8 mouse cellular contexts compared by ENCODE assay signal in genomic region chr13:22050591-22051522, GRCm38 (mm10). TPM values are rescaled to one million over a fixed set of nuclear protein-coding genes. Genes with fewer than 3 reads are reported as not detected.
DNase-seq lines count a peak whose midpoint lies in the region; ATAC-seq and TF ChIP-seq lines count a peak whose summit lies in the region.

No protein-coding gene starts in this region.

- TF ChIP-seq POLR2A in lung, adult 2 months (IDR thresholded peaks at IDR 0.05; ENCODE audit: borderline replicate concordance, extremely low read depth, low read depth, low read length): peak; percentile 20; the same call in 1 of the 2 replicates

- TF ChIP-seq CTCF in G1E (IDR thresholded peaks at IDR 0.05; ENCODE audit: low read depth, low read length): 0 out of 2 replicates have a peak, but pooled peaks have one; percentile 41
- TF ChIP-seq CTCF in layer of hippocampus, adult 2 months (conservative IDR thresholded peaks at IDR 0.05): peak; percentile 76
- TF ChIP-seq CTCF in lung, adult 2 months (IDR thresholded peaks at IDR 0.05; ENCODE audit: insufficient read depth, low read length): peak; percentile 44

- ATAC-seq in G1E (ENCODE audit: extremely low read depth, insufficient number of reproducible peaks, low FRiP score, poor library complexity, severe bottlenecking): peak; percentile 94
- peak; percentile 94 for ATAC-seq in forebrain, embryonic 16.5 days
- ATAC-seq in neural tube, embryonic 15.5 days (ENCODE audit: low FRiP score): peak; percentile 96

- no peaks in the 10 kb centered on the region for H3K9me3 ChIP-seq in G1E (replicated peaks)
- no peaks in the 10 kb centered on the region for H3K9me3 ChIP-seq in forebrain, embryonic 16.5 days (ENCODE audit: control insufficient read depth, low read length)
- H3K9me3 ChIP-seq in neural tube, embryonic 15.5 days (replicated peaks): no peaks in the 10 kb centered on the region

- intact Hi-C loops in heart, postnatal 36 days (cut with DNase I): no loop called here

- H3K4me1 ChIP-seq in G1E (ENCODE audit: insufficient read depth, low read depth, low read length): peaks cover 28% of the 10 kb centered on the region
- peaks cover 7% of the 10 kb centered on the region for H3K4me1 ChIP-seq in forebrain, embryonic 16.5 days (replicated peaks; ENCODE audit: control insufficient read depth, insufficient read depth, low read length)
- no peaks in the 10 kb centered on the region; the same call in 1 of the 2 replicates for H3K4me1 ChIP-seq in lung, adult 2 months (ENCODE audit: control insufficient read depth, insufficient read depth, low read length)
- peaks cover 4% of the 10 kb centered on the region; the same call in 1 of the 2 replicates for H3K4me1 ChIP-seq in neural tube, embryonic 15.5 days

- peak overlapping the region; percentile 58 for H3K9ac ChIP-seq in forebrain, embryonic 16.5 days (replicated peaks; ENCODE audit: low read depth, low read length)
- peak overlapping the region; percentile 63 for H3K9ac ChIP-seq in neural tube, embryonic 15.5 days (replicated peaks)

- peak overlapping the region; percentile 91 for H3K27ac ChIP-seq in forebrain, embryonic 16.5 days (ENCODE audit: low read length)
- H3K27ac ChIP-seq in layer of hippocampus, adult 2 months: peak overlapping the region; percentile 79
- peak overlapping the region; percentile 87 for H3K27ac ChIP-seq in neural tube, embryonic 15.5 days (replicated peaks)

- under 1% methylated on average over 52 of the region's 52 CpGs for WGBS in forebrain, embryonic 16.5 days
- under 1% methylated on average over 52 of the region's 52 CpGs for WGBS in lung, adult 2 months
- WGBS in neural tube, embryonic 15.5 days: under 1% methylated on average over 51 of the region's 52 CpGs

- H3K36me3 ChIP-seq in G1E (replicated peaks): no peaks in the 10 kb centered on the region
- no peaks in the 10 kb centered on the region for H3K36me3 ChIP-seq in forebrain, embryonic 16.5 days (ENCODE audit: control insufficient read depth, insufficient read depth)
- no peaks in the 10 kb centered on the region for H3K36me3 ChIP-seq in neural tube, embryonic 15.5 days

- DNase-seq in G1E (ENCODE audit: low spot score): peak; percentile 76
- peak; percentile 66 for DNase-seq in cerebellum, adult 18-20 months
- DNase-seq in heart, postnatal 36 days: peak; percentile 85 to 89
- DNase-seq in layer of hippocampus, adult 2 months (ENCODE audit: low spot score in 2 of 2): peak; percentile 84 to 85
- DNase-seq in lung, adult 2 months: peak; percentile 76
- peak; percentile 97 for DNase-seq in testis, postnatal 10 days (ENCODE audit: low spot score)

- H3K4me2 ChIP-seq in forebrain, embryonic 16.5 days (ENCODE audit: low read length): peak overlapping the region; percentile 59
- peak overlapping the region; percentile 61 for H3K4me2 ChIP-seq in neural tube, embryonic 15.5 days

- H3K4me3 ChIP-seq in G1E (ENCODE audit: low read depth, low read length): peak overlapping the region; percentile 70
- peak overlapping the region; percentile 49 for H3K4me3 ChIP-seq in forebrain, embryonic 16.5 days (replicated peaks; ENCODE audit: low read length)
- peak overlapping the region; percentile 67 for H3K4me3 ChIP-seq in layer of hippocampus, adult 2 months
- H3K4me3 ChIP-seq in lung, adult 2 months (replicated peaks; ENCODE audit: extremely low read depth, low read depth, low read length): peak overlapping the region; percentile 76
- H3K4me3 ChIP-seq in neural tube, embryonic 15.5 days (replicated peaks): peak overlapping the region; percentile 50

- H3K27me3 ChIP-seq in G1E (ENCODE audit: insufficient read depth, low read length): peaks cover 9% of the 10 kb centered on the region; the same call in 1 of the 2 replicates
- no peaks in the 10 kb centered on the region for H3K27me3 ChIP-seq in forebrain, embryonic 16.5 days (replicated peaks; ENCODE audit: control insufficient read depth, insufficient read depth, low read length)
- no peaks in the 10 kb centered on the region for H3K27me3 ChIP-seq in neural tube, embryonic 15.5 days (replicated peaks)

RNA-seq across cellular contexts. Expression of gene Hist1h2bj, which starts 7.8 kb away (rescaled TPM):
- total RNA-seq in G1E (2014; fragmentation: Nextera tagmentation) (9.0 and 49.5 TPM in 2 replicates), G1E (2017) (205 and 369 TPM in 2 replicates)
- 10.5 and 40.6 TPM in 2 replicates for polyA plus RNA-seq in G1E (2012)
- 2.1 and 3.1 TPM in 2 replicates for polyA plus RNA-seq in forebrain, embryonic 16.5 days (2015; fragmentation: Nextera tagmentation; extraction: Ambion mirVana)
- total RNA-seq in heart, postnatal 36 days (2021): 1 to 10 TPM; 7.2 to 9.7 TPM
- total RNA-seq in layer of hippocampus, adult 2 months (2021): 10 to 100 TPM; 12.9 to 15.9 TPM
- polyA plus RNA-seq in lung, adult 2 months (2012; rRNA removed): 1.8 and 3.5 TPM in 2 replicates
- 2.0 and 7.2 TPM in 2 replicates for polyA plus RNA-seq in neural tube, embryonic 15.5 days (2015; fragmentation: Nextera tagmentation; extraction: Ambion mirVana)

RNA-seq across cellular contexts. Expression of gene Hist1h2ag, which starts 8.1 kb away (rescaled TPM):
- 141 and 253 TPM in 2 replicates for total RNA-seq in G1E (2014; fragmentation: Nextera tagmentation)
- 901 and 1,517 TPM in 2 replicates for total RNA-seq in G1E (2017)
- polyA plus RNA-seq in G1E (2012): 27.9 and 53.3 TPM in 2 replicates
- polyA plus RNA-seq in forebrain, embryonic 16.5 days (2015; fragmentation: Nextera tagmentation; extraction: Ambion mirVana): 8.5 and 13.4 TPM in 2 replicates
- 10 to 100 TPM; 10.3 to 10.5 TPM for total RNA-seq in heart, postnatal 36 days (2021)
- 10 to 100 TPM; 16.5 to 20.6 TPM for total RNA-seq in layer of hippocampus, adult 2 months (2021)
- polyA plus RNA-seq in lung, adult 2 months (2012; rRNA removed): 0.54 and 1.1 TPM in 2 replicates
- 3.0 and 13.9 TPM in 2 replicates for polyA plus RNA-seq in neural tube, embryonic 15.5 days (2015; fragmentation: Nextera tagmentation; extraction: Ambion mirVana)

RNA-seq across cellular contexts. Expression of gene Hist1h4i, which starts 9.7 kb away (rescaled TPM):
- 26.2 and 52.2 TPM in 2 replicates for total RNA-seq in G1E (2014; fragmentation: Nextera tagmentation)
- 284 and 309 TPM in 2 replicates for total RNA-seq in G1E (2017)
- polyA plus RNA-seq in G1E (2012): 12.6 and 17.3 TPM in 2 replicates
- 14.0 and 14.5 TPM in 2 replicates for polyA plus RNA-seq in forebrain, embryonic 16.5 days (2015; fragmentation: Nextera tagmentation; extraction: Ambion mirVana)
- total RNA-seq in heart, postnatal 36 days (2021): 10 to 100 TPM; 15.8 to 18.6 TPM
- 10 to 100 TPM; 64.2 to 71.7 TPM for total RNA-seq in layer of hippocampus, adult 2 months (2021)
- 5.1 and 5.2 TPM in 2 replicates for polyA plus RNA-seq in lung, adult 2 months (2012; rRNA removed)
- polyA plus RNA-seq in neural tube, embryonic 15.5 days (2015; fragmentation: Nextera tagmentation; extraction: Ambion mirVana): 4.8 and 8.5 TPM in 2 replicates

RNA-seq across cellular contexts. Expression of gene Hist1h2bk, which starts 15.2 kb away (rescaled TPM):
- total RNA-seq in G1E (2014; fragmentation: Nextera tagmentation) (229 and 286 TPM in 2 replicates), G1E (2017) (1,693 and 2,296 TPM in 2 replicates)
- polyA plus RNA-seq in G1E (2012): 11.8 and 30.4 TPM in 2 replicates
- polyA plus RNA-seq in forebrain, embryonic 16.5 days (2015; fragmentation: Nextera tagmentation; extraction: Ambion mirVana): 3.3 TPM in 1 of 2 replicates, not detected in the other
- 10 to 100 TPM; 23.3 to 28.1 TPM for total RNA-seq in heart, postnatal 36 days (2021)
- 10 to 100 TPM; 23.5 to 24.4 TPM for total RNA-seq in layer of hippocampus, adult 2 months (2021)
- 0.74 and 3.1 TPM in 2 replicates for polyA plus RNA-seq in lung, adult 2 months (2012; rRNA removed)
- 0.97 and 2.2 TPM in 2 replicates for polyA plus RNA-seq in neural tube, embryonic 15.5 days (2015; fragmentation: Nextera tagmentation; extraction: Ambion mirVana)

RNA-seq across cellular contexts. Expression of gene Hist1h2ah, which starts 15.5 kb away (rescaled TPM):
- 177 and 303 TPM in 2 replicates for total RNA-seq in G1E (2014; fragmentation: Nextera tagmentation)
- total RNA-seq in G1E (2017): 2,043 and 4,016 TPM in 2 replicates
- 5,681 and 9,617 TPM in 2 replicates for polyA plus RNA-seq in G1E (2012)
- polyA plus RNA-seq in forebrain, embryonic 16.5 days (2015; fragmentation: Nextera tagmentation; extraction: Ambion mirVana): not detected in 2 replicates
- total RNA-seq in heart, postnatal 36 days (2021): 10 to 100 TPM in 1 of 2 experiments, 1 to 10 TPM in 1; 2.3 to 12.5 TPM
- total RNA-seq in layer of hippocampus, adult 2 months (2021): 10 to 100 TPM; 12.5 to 17.0 TPM
- 0.87 and 1.8 TPM in 2 replicates for polyA plus RNA-seq in lung, adult 2 months (2012; rRNA removed)
- 4.5 TPM in 1 of 2 replicates, not detected in the other for polyA plus RNA-seq in neural tube, embryonic 15.5 days (2015; fragmentation: Nextera tagmentation; extraction: Ambion mirVana)

Comparison
In these comparisons a context has a peak if more than half of its experiments do, and no peak if none do; other contexts are left out.
1. Peak in every context shown above with its lines: DNase-seq, ATAC-seq, H3K4me3 ChIP-seq and H3K27ac ChIP-seq.